Mouse (Mus musculus): ENCODE results near the gene Zeb2. TPM values are rescaled to one million over a fixed set of nuclear protein-coding genes. Genes with fewer than 3 reads are reported as not detected.

Gene Zeb2
- polyA plus RNA-seq, 1 experiment from 2014 or later, result 14.4 TPM

DNA sequence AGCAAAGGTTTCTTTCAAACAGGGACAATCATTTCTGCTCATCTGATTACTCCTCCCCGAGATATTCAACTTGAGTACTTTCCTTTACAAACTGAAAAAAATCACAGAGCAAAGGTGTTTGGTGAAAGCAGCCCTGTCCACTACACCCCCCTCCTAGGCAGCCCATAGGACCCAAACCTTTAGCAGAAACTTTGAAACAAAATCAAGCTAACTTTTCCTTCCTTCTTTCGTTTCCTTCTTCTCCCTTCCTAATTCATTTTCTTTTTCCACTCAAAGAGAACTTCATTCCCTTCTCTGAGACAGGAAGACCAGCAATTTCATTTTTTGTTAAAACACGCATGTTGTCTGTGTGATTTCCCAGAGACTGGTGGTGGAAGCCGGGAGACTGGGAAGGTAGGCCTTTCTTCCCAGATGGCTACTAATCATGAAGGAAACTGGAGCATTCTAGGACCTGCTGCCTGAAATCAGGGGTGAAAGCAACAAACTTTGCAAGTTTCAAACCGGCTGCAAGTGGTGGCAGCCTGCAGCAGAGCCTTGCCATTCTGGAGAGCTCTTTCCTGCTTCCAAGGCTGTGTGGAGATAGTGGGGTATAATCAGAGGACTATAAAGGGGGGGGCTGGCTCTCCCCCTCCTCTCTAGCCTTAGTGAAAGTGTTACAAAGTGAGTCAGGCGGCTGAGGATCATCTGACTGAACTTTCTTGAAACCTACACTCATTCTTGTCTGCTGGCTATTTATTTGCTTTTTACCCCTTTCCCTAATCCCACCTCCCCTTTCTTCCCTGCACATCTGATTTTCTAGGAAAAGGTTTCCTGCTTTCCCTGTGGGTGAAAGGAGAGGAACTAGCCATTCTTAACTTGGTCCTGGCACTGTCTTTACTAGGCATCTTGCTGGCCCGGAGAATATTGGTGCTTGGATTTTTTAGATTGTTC lies 11.0 kb downstream of the Zeb2 start:
- no peak for DNase-seq (ENCODE audit: low spot score)
- WGBS, result 47% methylated on average over 7 of the region's 7 CpGs

DNA sequence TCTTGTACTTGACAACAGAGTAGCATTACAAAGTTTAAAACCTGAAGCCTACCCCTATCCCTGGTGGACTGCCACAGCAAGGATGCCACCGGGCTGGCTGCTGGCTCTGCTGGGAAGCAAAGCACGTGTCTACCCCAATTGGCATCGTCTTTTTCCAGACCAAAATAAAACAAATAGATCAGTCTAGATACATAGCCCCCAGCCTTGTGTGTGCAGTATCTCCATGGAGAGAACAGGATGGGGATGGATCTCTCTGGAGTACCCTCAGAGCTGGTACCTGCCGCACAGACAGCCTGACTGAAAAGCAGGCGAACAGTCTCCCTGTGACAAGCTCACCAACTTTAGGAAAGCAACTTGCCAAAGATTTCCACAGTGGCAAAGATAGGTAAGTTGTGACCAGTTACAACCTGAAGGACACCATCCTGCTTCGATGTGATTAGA lies 11.9 kb downstream of the Zeb2 start:
- H3K4me3 ChIP-seq (ENCODE audit: low read depth, low read length), result no peak overlapping the region

More for the DNA sequence above, 11.0 kb downstream of the Zeb2 start:
- ATAC-seq (ENCODE audit: low FRiP score, low TSS enrichment), result no peak
- H3K9ac ChIP-seq (ENCODE audit: low read length), result peak overlapping the region; percentile 36
- H3K9me3 ChIP-seq (ENCODE audit: control insufficient read depth, low read length), result no peaks in the 10 kb centered on the region
- H3K27me3 ChIP-seq (ENCODE audit: control insufficient read depth, insufficient read depth, low read length), result 0 out of 2 replicates have a peak, but pooled peaks cover 3% of the 10 kb centered on the region
- H3K4me1 ChIP-seq (replicated peaks; ENCODE audit: control insufficient read depth, insufficient read depth), result no peaks in the 10 kb centered on the region; the same call in 1 of the 2 replicates
- H3K36me3 ChIP-seq (ENCODE audit: control insufficient read depth, insufficient read depth, low read length), result no peaks in the 10 kb centered on the region
- H3K4me2 ChIP-seq (replicated peaks; ENCODE audit: low read depth), result peak overlapping the region; percentile 69
- peak overlapping the region; percentile 14; the same call in 1 of the 2 replicates for H3K4me3 ChIP-seq (ENCODE audit: low read depth, low read length)
- TF ChIP-seq EP300 (optimal IDR thresholded peaks at IDR 0.05) (no peak), CTCF (IDR thresholded peaks at IDR 0.05; ENCODE audit: low read depth) (no peak)
- H3K27ac ChIP-seq (replicated peaks), result peak overlapping the region; percentile 61

DNA sequence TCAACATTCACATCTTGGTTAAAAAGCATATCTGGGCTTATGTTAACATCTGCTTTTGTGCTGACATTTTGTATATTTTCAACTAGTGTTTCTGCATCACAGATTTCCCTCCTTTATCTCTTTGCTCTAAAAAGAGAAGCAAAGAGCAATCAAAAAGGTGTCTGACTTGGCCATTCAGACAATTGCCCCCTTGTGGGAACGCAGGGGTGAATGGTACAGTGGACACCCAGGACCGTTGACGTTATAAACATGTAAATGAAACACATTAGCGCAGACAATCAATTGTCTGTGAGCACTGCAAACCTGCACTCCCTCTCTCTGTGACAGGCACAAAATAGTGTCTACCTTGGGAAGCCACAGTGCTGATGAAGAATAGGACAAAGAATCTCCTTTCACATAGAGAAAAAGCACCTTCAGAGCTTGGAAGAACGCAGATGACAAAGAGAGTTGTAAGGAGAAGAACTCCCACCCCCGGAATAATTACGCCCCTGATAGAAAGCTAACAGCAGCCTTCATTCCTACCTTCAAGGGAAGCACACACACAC lies 12.6 kb downstream of the Zeb2 start:
- peak overlapping the region; percentile 36 for H3K27ac ChIP-seq (replicated peaks)
- ATAC-seq (ENCODE audit: low FRiP score, low TSS enrichment) (no peak), DNase-seq (ENCODE audit: low spot score) (no peak)
- TF ChIP-seq CTCF (IDR thresholded peaks at IDR 0.05; ENCODE audit: low read depth) (0 out of 2 replicates have a peak, but pooled peaks have one; percentile 7), EP300 (optimal IDR thresholded peaks at IDR 0.05) (no peak)
- H3K4me1 ChIP-seq (replicated peaks; ENCODE audit: control insufficient read depth, insufficient read depth), result no peaks in the 10 kb centered on the region; the same call in 1 of the 2 replicates
- H3K4me3 ChIP-seq (ENCODE audit: low read depth, low read length), result no peak overlapping the region
- WGBS, result 35% methylated on average over 7 of the region's 7 CpGs
- no peak overlapping the region; the same call in 1 of the 2 replicates for H3K9ac ChIP-seq (ENCODE audit: low read length)
- 0 out of 2 replicates have a peak, but pooled peaks cover 3% of the 10 kb centered on the region for H3K27me3 ChIP-seq (ENCODE audit: control insufficient read depth, insufficient read depth, low read length)
- no peaks in the 10 kb centered on the region for H3K36me3 ChIP-seq (ENCODE audit: control insufficient read depth, insufficient read depth, low read length)
- H3K4me2 ChIP-seq (replicated peaks; ENCODE audit: low read depth), result peak overlapping the region; percentile 69
- H3K9me3 ChIP-seq (ENCODE audit: control insufficient read depth, low read length), result no peaks in the 10 kb centered on the region

More for the DNA sequence above, 11.9 kb downstream of the Zeb2 start:
- Histone ChIP-seq H3K9me3 (ENCODE audit: control insufficient read depth, low read length) (no peaks in the 10 kb centered on the region), H3K36me3 (ENCODE audit: control insufficient read depth, insufficient read depth, low read length) (no peaks in the 10 kb centered on the region), H3K9ac (ENCODE audit: low read length) (peak overlapping the region; percentile 24; the same call in 1 of the 2 replicates), H3K4me2 (replicated peaks; ENCODE audit: low read depth) (peak overlapping the region; percentile 69), H3K27me3 (ENCODE audit: control insufficient read depth, insufficient read depth, low read length) (0 out of 2 replicates have a peak, but pooled peaks cover 3% of the 10 kb centered on the region), H3K27ac (replicated peaks) (peak overlapping the region; percentile 61), H3K4me1 (replicated peaks; ENCODE audit: control insufficient read depth, insufficient read depth) (no peaks in the 10 kb centered on the region; the same call in 1 of the 2 replicates)
- no peak for ATAC-seq (ENCODE audit: low FRiP score, low TSS enrichment)
- no peak for DNase-seq (ENCODE audit: low spot score)
- WGBS, result 59% methylated on average over 6 of the region's 6 CpGs
- TF ChIP-seq CTCF (IDR thresholded peaks at IDR 0.05; ENCODE audit: low read depth), result no peak
- TF ChIP-seq EP300 (optimal IDR thresholded peaks at IDR 0.05), result no peak

DNA sequence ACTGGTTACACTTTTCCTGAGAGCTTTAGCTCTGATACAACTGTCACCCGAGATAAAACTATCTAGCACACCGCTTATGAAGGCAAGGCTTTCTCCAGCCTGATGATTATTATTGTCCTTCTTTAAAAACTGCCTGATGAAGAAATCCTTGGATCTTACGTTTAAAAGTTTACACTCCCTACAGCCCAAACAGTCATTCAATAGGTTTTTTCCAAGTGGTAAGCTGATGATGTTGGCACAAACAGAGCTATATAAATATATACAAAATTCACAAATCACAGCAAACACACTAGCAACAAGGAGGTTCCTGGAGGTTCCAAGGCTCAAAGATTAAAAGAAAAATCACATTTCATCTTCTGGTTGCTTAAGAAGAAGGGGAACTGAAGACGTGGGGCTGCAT lies 13.1 kb downstream of the Zeb2 start:
- ATAC-seq (ENCODE audit: low FRiP score, low TSS enrichment) (no peak), DNase-seq (ENCODE audit: low spot score) (no peak)
- H3K4me3 ChIP-seq (ENCODE audit: low read depth, low read length), result no peak overlapping the region
- H3K27ac ChIP-seq (replicated peaks), result peak overlapping the region; percentile 36; the same call in 1 of the 2 replicates
- H3K4me2 ChIP-seq (replicated peaks; ENCODE audit: low read depth), result peak overlapping the region; percentile 69
- 42% methylated on average over 4 of the region's 4 CpGs for WGBS
- TF ChIP-seq EP300 (optimal IDR thresholded peaks at IDR 0.05) (no peak), CTCF (IDR thresholded peaks at IDR 0.05; ENCODE audit: low read depth) (no peak)
- no peaks in the 10 kb centered on the region for H3K9me3 ChIP-seq (ENCODE audit: control insufficient read depth, low read length)
- no peak overlapping the region; the same call in 1 of the 2 replicates for H3K9ac ChIP-seq (ENCODE audit: low read length)
- H3K4me1 ChIP-seq (replicated peaks; ENCODE audit: control insufficient read depth, insufficient read depth), result no peaks in the 10 kb centered on the region
- 0 out of 2 replicates have a peak, but pooled peaks cover 3% of the 10 kb centered on the region for H3K27me3 ChIP-seq (ENCODE audit: control insufficient read depth, insufficient read depth, low read length)
- H3K36me3 ChIP-seq (ENCODE audit: control insufficient read depth, insufficient read depth, low read length), result no peaks in the 10 kb centered on the region

DNA sequence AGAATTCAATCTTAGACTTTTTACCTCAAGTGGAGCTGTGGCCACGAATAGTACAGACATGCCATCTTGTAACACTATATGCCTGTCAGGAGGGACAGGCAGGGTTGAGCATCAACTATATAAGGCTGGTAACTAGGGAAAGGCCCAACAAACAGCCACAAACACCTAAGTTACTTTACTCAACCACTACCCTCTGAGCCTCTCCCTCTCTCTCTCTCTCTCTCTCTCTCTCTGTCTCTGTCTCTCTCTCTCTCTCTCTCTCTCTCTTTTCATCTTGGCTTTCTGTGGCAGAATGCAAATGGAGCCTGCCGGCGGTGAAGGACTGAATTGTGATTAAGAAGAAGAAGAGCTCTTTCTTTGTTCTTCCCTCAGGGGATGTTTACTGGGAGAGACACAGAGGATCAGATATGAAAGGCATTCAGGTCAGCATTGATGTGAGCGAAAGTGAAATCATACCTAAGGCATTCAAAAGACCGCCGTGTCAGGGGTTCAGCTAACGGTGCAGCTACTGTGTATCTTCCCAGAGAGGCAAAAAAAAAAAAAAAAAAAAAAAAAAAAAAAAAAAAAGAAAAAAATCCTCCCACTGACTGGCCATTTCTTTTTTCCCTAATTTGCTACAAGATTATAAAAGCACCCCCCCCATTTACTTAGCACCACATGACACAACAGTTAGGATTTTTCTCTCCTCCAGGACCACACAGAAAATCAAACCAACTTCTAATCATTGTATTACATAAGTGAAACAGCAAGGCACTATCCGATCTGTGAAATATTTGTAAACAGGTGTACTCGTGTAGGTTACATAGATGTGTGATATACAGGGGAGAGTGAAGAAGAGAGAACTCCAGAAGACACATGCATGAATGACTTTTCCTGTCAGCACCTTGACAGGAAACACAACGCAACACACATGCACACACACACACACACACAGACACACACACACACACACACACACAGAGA lies 13.9 kb downstream of the Zeb2 start:
- Histone ChIP-seq H3K36me3 (ENCODE audit: control insufficient read depth, insufficient read depth, low read length) (no peaks in the 10 kb centered on the region), H3K4me3 (ENCODE audit: low read depth, low read length) (no peak overlapping the region; the same call in 1 of the 2 replicates), H3K27ac (replicated peaks) (0 out of 2 replicates have a peak overlapping the region, but pooled peaks have one; percentile 35), H3K9me3 (ENCODE audit: control insufficient read depth, low read length) (no peaks in the 10 kb centered on the region), H3K4me1 (replicated peaks; ENCODE audit: control insufficient read depth, insufficient read depth) (no peaks in the 10 kb centered on the region), H3K27me3 (ENCODE audit: control insufficient read depth, insufficient read depth, low read length) (0 out of 2 replicates have a peak, but pooled peaks cover 3% of the 10 kb centered on the region), H3K9ac (ENCODE audit: low read length) (no peak overlapping the region), H3K4me2 (replicated peaks; ENCODE audit: low read depth) (peak overlapping the region; percentile 29)
- no peak for TF ChIP-seq CTCF (IDR thresholded peaks at IDR 0.05; ENCODE audit: low read depth)
- TF ChIP-seq EP300 (optimal IDR thresholded peaks at IDR 0.05), result no peak
- DNase-seq (ENCODE audit: low spot score) (no peak), ATAC-seq (ENCODE audit: low FRiP score, low TSS enrichment) (no peak)
- WGBS, result 39% methylated on average over 10 of the region's 10 CpGs

Data from stomach, postnatal 0 days (tissue).